Mouse (Mus musculus): ENCODE results near the gene Asb2. TPM values are rescaled to one million over a fixed set of nuclear protein-coding genes. Genes with fewer than 3 reads are reported as not detected.

The Asb2 gene
- total and polyA plus RNA-seq, 3 experiments: 3.0 to 5.3 (median 4.1) TPM

GRCm38 (mm10) chr12:103292366-103292765, 63.4 kb downstream of the Asb2 start:
- no peak overlapping the region for H3K9ac ChIP-seq (ENCODE audit: insufficient read depth, low read depth)
- dilution Hi-C loops (cut with MboI; ENCODE audit: extremely low pct_ligation_motif_present, extremely low pct_unique_long_range_greater_than_20kb, low sequenced_read_pairs): no loop called here

GRCm38 (mm10) chr12:103287276-103287675, 68.5 kb downstream of the Asb2 start:
- dilution Hi-C loops (cut with MboI; ENCODE audit: extremely low pct_ligation_motif_present, extremely low pct_unique_long_range_greater_than_20kb, low sequenced_read_pairs): no loop called here
- TF ChIP-seq MAZ (IDR thresholded peaks at IDR 0.05; ENCODE audit: low read depth, low read length) (no peak), EP300 (IDR thresholded peaks at IDR 0.05; ENCODE audit: low read length) (no peak), BHLHE40 (IDR thresholded peaks at IDR 0.05; ENCODE audit: low read depth, low read length) (no peak), POLR2AphosphoS2 (IDR thresholded peaks at IDR 0.05; ENCODE audit: low read depth, low read length) (no peak), SMC3 (IDR thresholded peaks at IDR 0.05; ENCODE audit: low read depth, low read length) (no peak), ZKSCAN1 (IDR thresholded peaks at IDR 0.05; ENCODE audit: borderline replicate concordance, low read depth, low read length) (no peak), GABPA (IDR thresholded peaks at IDR 0.05; ENCODE audit: insufficient replicate concordance, low read depth, low read length) (no peak), JUND (conservative IDR thresholded peaks at IDR 0.05; ENCODE audit: low read depth, low read length) (no peak), ZNF384 (IDR thresholded peaks at IDR 0.05; ENCODE audit: low read depth, low read length) (no peak)
- H3K4me3 ChIP-seq (replicated peaks in 1 of 3; ENCODE audit: low read depth in 2 of 3, low read length in 2 of 3, poor library complexity in 1 of 3): no peak overlapping the region
- peaks cover 4% of the 10 kb centered on the region for H3K27me3 ChIP-seq (replicated peaks)
- no peak overlapping the region for H3K9ac ChIP-seq (ENCODE audit: insufficient read depth, low read depth)
- DNase-seq (ENCODE audit: extremely low read depth): no peak
- no peak overlapping the region for H3K4me2 ChIP-seq (ENCODE audit: insufficient read depth, low read depth, poor library complexity, severe bottlenecking)
- in situ Hi-C loops (cut with MboI; ENCODE audit: low pct_ligation_motif_present, low pct_unique_long_range_greater_than_20kb, low sequenced_read_pairs): no loop called here
- no peaks in the 10 kb centered on the region for H3K79me2 ChIP-seq (replicated peaks; ENCODE audit: control insufficient read depth, extremely low read depth, insufficient read depth, poor library complexity, severe bottlenecking)
- H3K27ac ChIP-seq (ENCODE audit: insufficient read depth, low read depth): no peak overlapping the region
- peaks cover 3% of the 10 kb centered on the region for H3K9me3 ChIP-seq (replicated peaks; ENCODE audit: low read length)
- H3K4me1 ChIP-seq (ENCODE audit: control insufficient read depth in 1 of 2, insufficient read depth in 2 of 2): peaks cover 2 to 5% of the 10 kb centered on the region in 2 experiments; a peak in 1 of 4 replicates
- H3K36me3 ChIP-seq (replicated peaks in 1 of 2; ENCODE audit: control insufficient read depth in 1 of 2, insufficient read depth in 1 of 2, low read length in 1 of 2): no peaks in the 10 kb centered on the region

More at GRCm38 (mm10) chr12:103292366-103292765, 63.4 kb downstream of the Asb2 start:
- no peaks in the 10 kb centered on the region for H3K36me3 ChIP-seq (replicated peaks in 1 of 2; ENCODE audit: control insufficient read depth in 1 of 2, insufficient read depth in 1 of 2, low read length in 1 of 2)
- peaks cover 6% of the 10 kb centered on the region for H3K27me3 ChIP-seq (replicated peaks)
- no peak overlapping the region for H3K4me3 ChIP-seq (replicated peaks in 1 of 3; ENCODE audit: low read depth in 2 of 3, low read length in 2 of 3, poor library complexity in 1 of 3)
- no peaks in the 10 kb centered on the region for H3K4me1 ChIP-seq (ENCODE audit: control insufficient read depth in 1 of 2, insufficient read depth in 2 of 2)
- H3K79me2 ChIP-seq (replicated peaks; ENCODE audit: control insufficient read depth, extremely low read depth, insufficient read depth, poor library complexity, severe bottlenecking): no peaks in the 10 kb centered on the region
- in situ Hi-C loops (cut with MboI; ENCODE audit: low pct_ligation_motif_present, low pct_unique_long_range_greater_than_20kb, low sequenced_read_pairs): no loop called here
- DNase-seq (ENCODE audit: extremely low read depth): no peak
- H3K4me2 ChIP-seq (ENCODE audit: insufficient read depth, low read depth, poor library complexity, severe bottlenecking): no peak overlapping the region
- TF ChIP-seq ZKSCAN1 (IDR thresholded peaks at IDR 0.05; ENCODE audit: borderline replicate concordance, low read depth, low read length): no peak
- TF ChIP-seq KAT2A (IDR thresholded peaks at IDR 0.05; ENCODE audit: insufficient replicate concordance, low read length): no peak
- no peak for TF ChIP-seq SMC3 (IDR thresholded peaks at IDR 0.05; ENCODE audit: low read depth, low read length)
- TF ChIP-seq E2F4 (IDR thresholded peaks at IDR 0.05; ENCODE audit: insufficient replicate concordance, low read depth, low read length): no peak
- TF ChIP-seq SIN3A (IDR thresholded peaks at IDR 0.05; ENCODE audit: low read length): no peak
- TF ChIP-seq NRF1 (IDR thresholded peaks at IDR 0.05; ENCODE audit: low read depth, low read length): no peak
- TF ChIP-seq MYC (IDR thresholded peaks at IDR 0.05; ENCODE audit: low read depth, low read length): no peak
- TF ChIP-seq ZC3H11A (IDR thresholded peaks at IDR 0.05; ENCODE audit: low read depth, low read length): no peak
- peaks cover 3% of the 10 kb centered on the region for H3K9me3 ChIP-seq (replicated peaks; ENCODE audit: low read length)
- H3K27ac ChIP-seq (ENCODE audit: insufficient read depth, low read depth): no peak overlapping the region
